Mouse (Mus musculus): ENCODE measurements around the gene Rab6b.

Gene Rab6b

GRCm38 (mm10) chr9:103111621-103112470, at the start of gene Rab6b:
Rab6b (plus strand) TSS chr9:103111787.
- DNase-seq (ENCODE audit: low spot score in 2 of 2), result peak in 1 of 2 experiments; percentile 16

GRCm38 (mm10) chr9:103063591-103063990, 48.0 kb upstream of the Rab6b start:
- no peak for DNase-seq (ENCODE audit: low spot score in 2 of 2)

GRCm38 (mm10) chr9:103066845-103067244, 44.7 kb upstream of the Rab6b start:
- no peak for DNase-seq (ENCODE audit: low spot score in 2 of 2)

GRCm38 (mm10) chr9:103067651-103068050, 43.9 kb upstream of the Rab6b start:
- no peak for DNase-seq (ENCODE audit: low spot score in 2 of 2)

- no peak for DNase-seq (ENCODE audit: low spot score in 2 of 2)
Observed at GRCm38 (mm10) chr9:103068769-103069168, 42.8 kb upstream of the Rab6b start.

GRCm38 (mm10) chr9:103071541-103072203, 39.9 kb upstream of the Rab6b start:
- DNase-seq (ENCODE audit: low spot score in 2 of 2), result no peak

GRCm38 (mm10) chr9:103072204-103072599, 39.4 kb upstream of the Rab6b start:
- DNase-seq (ENCODE audit: low spot score in 2 of 2), result no peak

GRCm38 (mm10) chr9:103072926-103073515, 38.6 kb upstream of the Rab6b start:
- DNase-seq (ENCODE audit: low spot score in 2 of 2), result no peak

- DNase-seq (ENCODE audit: low spot score in 2 of 2), result peak; percentile 25 to 29
Observed at GRCm38 (mm10) chr9:103076836-103077531, 34.6 kb upstream of the Rab6b start.

GRCm38 (mm10) chr9:103078194-103078691, 33.3 kb upstream of the Rab6b start:
- DNase-seq (ENCODE audit: low spot score in 2 of 2), result peak in 1 of 2 experiments; percentile 19

GRCm38 (mm10) chr9:103080211-103080610, 31.4 kb upstream of the Rab6b start:
- DNase-seq (ENCODE audit: low spot score in 2 of 2), result no peak

GRCm38 (mm10) chr9:103082246-103082975, 29.2 kb upstream of the Rab6b start:
- no peak for DNase-seq (ENCODE audit: low spot score in 2 of 2)

GRCm38 (mm10) chr9:103083405-103083804, 28.2 kb upstream of the Rab6b start:
- no peak for DNase-seq (ENCODE audit: low spot score in 2 of 2)

GRCm38 (mm10) chr9:103086736-103087135, 24.9 kb upstream of the Rab6b start:
- DNase-seq (ENCODE audit: low spot score in 2 of 2), result no peak

GRCm38 (mm10) chr9:103087301-103087700, 24.3 kb upstream of the Rab6b start:
- DNase-seq (ENCODE audit: low spot score in 2 of 2), result no peak

GRCm38 (mm10) chr9:103088661-103089060, 22.9 kb upstream of the Rab6b start:
- no peak for DNase-seq (ENCODE audit: low spot score in 2 of 2)

GRCm38 (mm10) chr9:103090116-103090875, 21.3 kb upstream of the Rab6b start:
- DNase-seq (ENCODE audit: low spot score in 2 of 2), result no peak

- DNase-seq (ENCODE audit: low spot score in 2 of 2), result no peak
Observed at GRCm38 (mm10) chr9:103091039-103091883, 20.3 kb upstream of the Rab6b start.

- DNase-seq (ENCODE audit: low spot score in 2 of 2), result peak; percentile 34 to 64
Observed at GRCm38 (mm10) chr9:103092248-103092647, 19.3 kb upstream of the Rab6b start.
